Mouse (Mus musculus): ENCODE results near the gene 9530068E07Rik.

- TF ChIP-seq CTCF (IDR thresholded peaks at IDR 0.05; ENCODE audit: borderline replicate concordance, control insufficient read depth, extremely low read depth, insufficient read depth, low read length, poor library complexity) (no peak), POLR2A (IDR thresholded peaks at IDR 0.05; ENCODE audit: control insufficient read depth, extremely low read depth, insufficient read depth, low read length, poor library complexity) (no peak)
These were observed 29.9 kb upstream of the 9530068E07Rik start for GRCm38 (mm10) chr11:52366358-52366757.

Data from thymus, adult 2 months (tissue).